Mouse (Mus musculus) olfactory bulb, adult 2 months (tissue): ENCODE data around the gene Bckdk. TPM values are rescaled to one million over a fixed set of nuclear protein-coding genes. Genes with fewer than 3 reads are reported as not detected.
"Not testable (repeated sequence)": the region's sequence is repeated elsewhere in the genome, so short reads cannot be mapped to it uniquely, and the experiment has no call there.

Experiments
- H3K27ac ChIP-seq: fragments of 200-500 bp; 2 replicates; pipeline ENCODE4 v1.5.1; 2012; ENCODE audit warnings: low read depth, low read length; ENCODE audit not compliant: insufficient read depth
- H3K4me1 ChIP-seq: fragments of 200-500 bp; 2 replicates; pipeline ENCODE4 v1.6.1; 2012; ENCODE audit warnings: low read length; ENCODE audit not compliant: control insufficient read depth, insufficient read depth
- H3K4me3 ChIP-seq: fragments of 200-500 bp; 2 replicates; pipeline ENCODE4 v1.5.1; 2012; ENCODE audit warnings: mild to moderate bottlenecking, low read depth, low read length, moderate library complexity; ENCODE audit not compliant: insufficient read depth
- CTCF ChIP-seq: fragments of 200-500 bp; IDR thresholded peaks from 2 replicates; pipeline ENCODE4 v1.5.1; 2012; ENCODE audit warnings: low read depth, mild to moderate bottlenecking, low read length, moderate library complexity; ENCODE audit not compliant: insufficient read depth
- POLR2A ChIP-seq: fragments of 200-500 bp; IDR thresholded peaks from 2 replicates; pipeline ENCODE4 v1.6.1; 2012; ENCODE audit warnings: mild to moderate bottlenecking, low read depth, low read length, moderate library complexity; ENCODE audit not compliant: insufficient read depth
- WGBS: fragments of 180-500 bp; shearing (Covaris S2); methylation state at CpG from one replicate; pipeline ENCODE4 v1.1.7; 2018; 5-methylcytosine and 5-hydroxymethylcytosine counted together
- polyA plus RNA-seq: library from polyadenylated mRNA; stranded (reverse); fragments of >200 nt; gene quantifications from 2 replicates; pipeline ENCODE4 v1.2.4, GENCODE M21; 2012; ENCODE audit warnings: low replicate concordance; ENCODE audit not compliant: missing spikeins, insufficient read depth, insufficient read length

The Bckdk gene
- polyA plus RNA-seq, 1 experiment, result not detected

DNA sequence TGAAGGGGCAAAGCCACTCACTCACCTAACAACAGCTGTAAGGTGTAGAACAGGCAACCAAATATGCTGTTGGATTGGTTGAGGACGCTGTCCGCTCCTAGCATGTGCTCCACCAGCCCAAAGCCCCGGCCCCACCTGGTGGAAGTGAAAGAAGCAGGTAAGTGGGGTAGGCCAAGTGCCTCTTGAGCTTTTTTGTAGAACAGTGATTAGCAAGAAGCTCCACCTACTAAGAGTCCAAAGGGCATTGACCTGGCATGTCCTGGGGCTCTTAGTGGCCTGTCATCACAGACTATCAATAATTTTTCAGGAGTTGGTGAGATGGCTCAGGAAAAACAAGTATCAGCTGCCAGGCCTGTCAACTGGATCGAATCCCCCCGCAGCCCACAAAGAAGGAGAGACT lies 9.4 kb upstream of the Bckdk start:
- TF ChIP-seq POLR2A, result no peak
- TF ChIP-seq CTCF, result no peak
- Histone ChIP-seq H3K4me3 (0 out of 2 replicates have a peak overlapping the region, but pooled peaks have one; percentile 86), H3K4me1 (peaks cover 6% of the 10 kb centered on the region), H3K27ac (no peak overlapping the region)
- WGBS, result 82% methylated on average over 5 of the region's 5 CpGs

- H3K27ac ChIP-seq, result no peak within 1 kb of the TSS
- TF ChIP-seq POLR2A (peak; percentile 53; the same call in 1 of the 2 replicates), CTCF (no peak)
Observed at GRCm38 (mm10) chr7:127895442-127895841, 8.4 kb upstream of the Bckdk start, which contains the start of the genes Gm21974 and Vkorc1. Gene Gm21974, minus strand, starts transcription at chr7:127895454. Gene Vkorc1, minus strand, starts transcription at chr7:127895617.

GRCm38 (mm10) chr7:127895891-127896290 lies 8.0 kb upstream of the Bckdk start:
- not testable (repeated sequence) for H3K27ac ChIP-seq, H3K4me3 ChIP-seq, H3K4me1 ChIP-seq
- 67% methylated on average over 7 of the region's 7 CpGs for WGBS

More at GRCm38 (mm10) chr7:127895442-127895841, 8.4 kb upstream of the Bckdk start, which contains the start of the genes Gm21974 and Vkorc1:
- Histone ChIP-seq H3K4me3 (peak within 1 kb of the TSS; percentile 86), H3K4me1 (peaks cover 6% of the 10 kb centered on the region)
- WGBS, result under 1% methylated on average over 26 of the region's 26 CpGs

DNA sequence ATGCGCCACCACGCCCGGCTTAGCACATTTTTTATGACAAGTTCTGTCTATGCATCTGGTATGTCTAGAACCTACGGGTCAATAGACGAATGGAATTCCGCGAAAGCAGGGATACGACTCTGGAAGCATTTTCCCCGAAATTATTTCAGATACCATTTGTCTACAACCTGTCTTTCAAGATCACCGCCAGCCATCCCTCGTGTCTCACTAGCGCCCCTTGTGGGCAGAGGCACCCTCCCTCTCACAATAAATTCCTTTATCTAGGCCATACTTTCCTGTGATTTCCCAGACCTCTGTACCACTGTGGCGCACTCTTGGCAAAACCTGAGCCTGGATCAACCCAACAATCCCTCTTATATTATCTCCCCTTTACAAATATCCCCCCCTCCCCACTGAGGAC lies 7.5 kb upstream of the Bckdk start:
- Histone ChIP-seq H3K4me1 (peaks cover 6% of the 10 kb centered on the region), H3K27ac (no peak overlapping the region), H3K4me3 (no peak overlapping the region)
- no peak for TF ChIP-seq CTCF
- 55% methylated on average over 13 of the region's 13 CpGs for WGBS

DNA sequence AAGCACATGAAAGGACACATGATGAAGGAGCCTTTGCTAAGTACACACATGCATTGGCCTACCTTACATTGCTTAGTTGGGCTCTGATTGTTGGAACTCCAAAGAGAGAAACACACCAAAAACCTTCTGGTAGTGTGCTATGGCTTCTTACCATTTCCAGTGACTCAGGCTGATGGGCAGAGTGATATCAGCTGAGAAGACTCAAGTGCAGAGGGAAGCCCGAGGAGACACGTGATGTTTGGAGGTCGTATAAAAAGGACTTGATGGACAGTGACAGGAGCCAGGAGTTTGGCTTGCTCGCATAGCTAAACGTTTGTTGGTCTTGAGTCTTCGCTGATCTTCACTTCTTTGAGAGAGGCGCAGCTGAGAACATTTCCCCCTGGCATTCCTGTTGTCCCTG lies 6.3 kb upstream of the Bckdk start:
- Histone ChIP-seq H3K27ac (no peak overlapping the region), H3K4me1 (peaks cover 6% of the 10 kb centered on the region), H3K4me3 (no peak overlapping the region)
- no peak for TF ChIP-seq POLR2A
- no peak for TF ChIP-seq CTCF
- WGBS, result 85% methylated on average over 7 of the region's 7 CpGs

DNA sequence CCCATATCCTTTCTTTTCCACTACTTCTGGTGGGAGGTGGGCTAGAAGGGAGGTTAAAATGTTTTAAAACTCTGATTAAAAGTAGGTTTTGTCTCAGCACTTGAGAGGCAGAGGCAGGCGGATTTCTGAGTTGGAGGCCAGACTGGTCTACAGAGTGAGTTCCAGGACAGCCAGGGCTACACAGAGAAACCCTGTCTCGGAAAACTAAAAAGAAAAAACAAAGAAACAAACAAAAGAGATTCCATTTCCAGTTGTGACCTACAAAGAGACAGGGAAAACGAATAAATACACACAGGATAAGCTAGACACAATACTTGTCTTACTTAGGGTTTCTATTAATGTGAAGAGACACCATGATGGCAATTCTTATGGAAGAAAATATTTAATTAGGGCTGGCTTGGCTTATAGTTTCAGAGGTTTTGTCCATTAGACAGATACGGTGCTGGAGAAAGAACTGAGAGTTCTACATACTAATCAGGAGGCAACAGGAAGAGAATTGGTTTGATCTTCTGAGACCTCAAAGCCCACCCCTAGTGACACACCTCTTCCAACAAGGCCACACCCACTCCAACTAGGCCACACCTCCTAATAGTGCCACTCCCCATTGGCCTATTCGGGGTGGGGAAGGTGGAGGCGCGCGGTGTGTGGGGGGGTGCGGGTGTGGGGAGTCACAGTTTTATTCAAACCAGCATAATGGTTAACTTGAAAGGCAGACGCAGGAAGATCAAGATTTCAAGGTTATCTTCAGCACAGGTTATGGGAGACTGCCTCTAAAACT lies 5.5 kb upstream of the Bckdk start:
- Histone ChIP-seq H3K4me1 (peaks cover 6% of the 10 kb centered on the region), H3K27ac (no peak overlapping the region), H3K4me3 (no peak overlapping the region)
- TF ChIP-seq POLR2A (no peak), CTCF (no peak)
- 37% methylated on average over 10 of the region's 10 CpGs for WGBS

GRCm38 (mm10) chr7:127899997-127900396 lies 3.9 kb upstream of the Bckdk start:
- no peak for TF ChIP-seq POLR2A
- TF ChIP-seq CTCF, result no peak
- Histone ChIP-seq H3K4me3 (no peak overlapping the region), H3K4me1 (peaks cover 8% of the 10 kb centered on the region), H3K27ac (no peak overlapping the region)
- 45% methylated on average over 7 of the region's 7 CpGs for WGBS

- TF ChIP-seq POLR2A (no peak), CTCF (no peak)
- WGBS, result 78% methylated on average over 2 of the region's 2 CpGs
- no peak overlapping the region for H3K4me3 ChIP-seq
- peaks cover 12% of the 10 kb centered on the region for H3K4me1 ChIP-seq
- H3K27ac ChIP-seq, result no peak overlapping the region
Observed at GRCm38 (mm10) chr7:127901772-127902171, 2.1 kb upstream of the Bckdk start.

DNA sequence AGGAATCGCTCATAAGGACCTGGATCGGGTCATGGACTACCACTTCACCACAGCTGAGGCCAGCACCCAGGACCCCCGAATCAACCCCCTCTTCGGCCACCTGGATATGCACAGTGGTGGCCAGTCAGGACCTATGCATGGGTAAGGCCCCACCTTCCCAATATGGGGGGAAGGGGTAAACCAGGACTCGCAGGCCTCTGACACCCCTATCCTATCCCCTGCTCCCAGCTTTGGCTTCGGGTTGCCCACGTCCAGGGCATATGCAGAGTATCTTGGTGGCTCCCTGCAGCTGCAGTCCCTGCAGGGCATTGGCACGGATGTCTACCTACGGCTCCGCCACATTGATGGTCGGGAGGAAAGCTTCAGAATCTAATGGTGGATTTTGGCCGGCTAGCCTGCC lies 4.1 kb downstream of the Bckdk start:
- TF ChIP-seq POLR2A, result no peak
- no peak for TF ChIP-seq CTCF
- no peak overlapping the region for H3K27ac ChIP-seq
- no peak overlapping the region for H3K4me3 ChIP-seq
- WGBS, result 91% methylated on average over 12 of the region's 12 CpGs
- peaks cover 12% of the 10 kb centered on the region for H3K4me1 ChIP-seq

DNA sequence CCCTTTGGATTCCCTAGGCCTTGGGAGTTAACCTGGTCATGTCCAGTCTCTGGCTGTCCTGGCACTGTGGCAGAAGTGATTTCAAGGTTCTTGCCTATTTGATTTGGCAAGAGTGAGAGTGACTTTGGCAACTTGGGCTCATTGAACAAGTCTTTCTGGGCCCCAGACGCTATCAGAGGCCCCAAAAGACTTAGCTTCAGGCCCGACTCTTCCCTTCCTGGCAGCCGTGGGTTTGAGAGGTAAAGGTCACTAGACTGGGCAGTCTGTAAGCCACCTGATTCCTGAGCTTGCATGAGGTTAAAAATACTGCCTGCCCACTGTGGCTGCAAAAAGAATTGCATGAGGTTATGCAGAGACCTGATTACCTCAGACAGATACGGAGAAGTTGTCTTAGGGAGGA lies 4.8 kb downstream of the Bckdk start:
- no peak overlapping the region for H3K4me3 ChIP-seq
- H3K27ac ChIP-seq, result no peak overlapping the region
- TF ChIP-seq POLR2A, result no peak
- TF ChIP-seq CTCF, result no peak
- WGBS, result 90% methylated on average over 4 of the region's 4 CpGs
- peaks cover 12% of the 10 kb centered on the region for H3K4me1 ChIP-seq
